Mouse (Mus musculus) myocyte (in vitro differentiated cells): ENCODE data around the gene Tpst2. TPM values are rescaled to one million over a fixed set of nuclear protein-coding genes. Genes with fewer than 3 reads are reported as not detected.

Source experiments
- H3K27me3 ChIP-seq: one replicate; pipeline ENCODE4 v1.6.1; 2011; ENCODE audit not compliant: control insufficient read depth, insufficient read depth, insufficient read length
- H3K36me3 ChIP-seq: one replicate; pipeline ENCODE4 v1.6.1; 2011; ENCODE audit not compliant: control insufficient read depth, insufficient read depth
- H3K4me2 ChIP-seq: one replicate; pipeline ENCODE4 v1.6.1; 2011; ENCODE audit warnings: low read depth, control low read depth
- H3K4me3 ChIP-seq: one replicate; pipeline ENCODE4 v1.5.1; 2011; ENCODE audit warnings: mild to moderate bottlenecking, control low read depth, moderate library complexity
- H3K79me2 ChIP-seq: one replicate; pipeline ENCODE4 v1.6.1; 2011; ENCODE audit not compliant: control insufficient read depth, insufficient read depth
- H3ac ChIP-seq: one replicate; pipeline ENCODE4 v1.6.1; 2011; ENCODE audit not compliant: control insufficient read depth, insufficient read length
- CEBPB ChIP-seq: IDR thresholded peaks from 2 replicates; pipeline ENCODE4 v1.6.1; 2011; ENCODE audit warnings: mild to moderate bottlenecking, moderate library complexity; ENCODE audit not compliant: poor library complexity, insufficient read depth, severe bottlenecking
- E2F4 ChIP-seq: IDR thresholded peaks from one replicate; pipeline ENCODE4 v1.6.1; 2011; ENCODE audit warnings: mild to moderate bottlenecking, control low read depth, moderate library complexity; ENCODE audit not compliant: insufficient read depth
- MAX ChIP-seq: IDR thresholded peaks from one replicate; pipeline ENCODE4 v1.6.1; 2011; ENCODE audit warnings: low read depth, mild to moderate bottlenecking, control low read depth
- MYOD1 ChIP-seq, 3 experiments: IDR thresholded peaks; one replicate each; pipeline ENCODE4 v1.6.1; 2011; ENCODE audit warnings: control low read depth in 2 of 3, low read depth in 2 of 3, mild to moderate bottlenecking in 2 of 3, moderate library complexity in 1 of 3; ENCODE audit not compliant: insufficient read length in 2 of 3, control insufficient read depth in 1 of 3
- MYOG ChIP-seq, 3 experiments: IDR thresholded peaks; one replicate each; pipeline ENCODE4 v1.6.1; 2011; ENCODE audit warnings: control low read depth in 2 of 3, low read depth in 2 of 3, mild to moderate bottlenecking in 2 of 3; ENCODE audit not compliant: insufficient read length in 2 of 3, control insufficient read depth in 1 of 3, insufficient read depth in 1 of 3
- POLR2A ChIP-seq: IDR thresholded peaks from one replicate; pipeline ENCODE4 v1.6.1; 2011; ENCODE audit warnings: low read depth, mild to moderate bottlenecking, control low read depth, moderate library complexity; ENCODE audit not compliant: insufficient read length
- POLR2AphosphoS2 ChIP-seq: IDR thresholded peaks from one replicate; pipeline ENCODE4 v1.6.1; 2011; ENCODE audit warnings: low read depth, control low read depth; ENCODE audit not compliant: insufficient read length
- REST ChIP-seq: IDR thresholded peaks from one replicate; pipeline ENCODE4 v1.6.1; 2011; ENCODE audit warnings: mild to moderate bottlenecking, control low read depth, moderate library complexity; ENCODE audit not compliant: insufficient read depth, insufficient read length
- SRF ChIP-seq: IDR thresholded peaks from one replicate; pipeline ENCODE4 v1.6.1; 2011; ENCODE audit warnings: low read depth; ENCODE audit not compliant: control insufficient read depth, insufficient read length
- TCF12 ChIP-seq: IDR thresholded peaks from one replicate; pipeline ENCODE4 v1.6.1; 2011; ENCODE audit warnings: mild to moderate bottlenecking, control low read depth; ENCODE audit not compliant: poor library complexity, insufficient read depth, severe bottlenecking
- TCF3 ChIP-seq: IDR thresholded peaks from one replicate; pipeline ENCODE4 v1.6.1; 2011; ENCODE audit warnings: low read depth, control low read depth; ENCODE audit not compliant: insufficient read length
- USF1 ChIP-seq: IDR thresholded peaks from one replicate; pipeline ENCODE4 v1.6.1; 2011; ENCODE audit warnings: low read depth, mild to moderate bottlenecking, control low read depth, moderate library complexity
- polyA plus RNA-seq: library from polyadenylated mRNA; unstranded; fragments of >200 nt; fragmentation: generic; extraction: Trizol; gene quantifications from one replicate; pipeline ENCODE4 v1.2.1, GENCODE M21; 2012; ENCODE audit warnings: missing spikeins

Tpst2 gene
- polyA plus RNA-seq, 1 experiment, result 94.7 TPM

- Histone ChIP-seq H3K79me2 (peaks cover 94% of the 10 kb centered on the region), H3K27me3 (no peaks in the 10 kb centered on the region), H3K4me2 (no peak overlapping the region), H3K4me3 (no peak overlapping the region), H3ac (no peak overlapping the region), H3K36me3 (peaks cover 4% of the 10 kb centered on the region)
- TF ChIP-seq MYOG (IDR thresholded peaks at IDR 0.05; ENCODE audit: control insufficient read depth in 1 of 3, insufficient read depth in 1 of 3, insufficient read length in 2 of 3, low read depth in 2 of 3) (peak in 2 of 3 experiments; percentile 76 to 91), REST (no peak), MYOD1 (IDR thresholded peaks at IDR 0.05; ENCODE audit: control insufficient read depth in 1 of 3, insufficient read length in 2 of 3, low read depth in 2 of 3) (peak in 2 of 3 experiments; percentile 45 to 80)
Measured at GRCm38 (mm10) chr5:112285548-112286085, 9.1 kb downstream of the Tpst2 start.

- Histone ChIP-seq H3K4me2 (no peak overlapping the region), H3K4me3 (no peak overlapping the region), H3ac (no peak overlapping the region), H3K79me2 (peaks cover 94% of the 10 kb centered on the region), H3K36me3 (peaks cover 4% of the 10 kb centered on the region), H3K27me3 (no peaks in the 10 kb centered on the region)
- TF ChIP-seq TCF3, result no peak
- TF ChIP-seq SRF, result no peak
- TF ChIP-seq POLR2AphosphoS2, result no peak
- no peak for TF ChIP-seq MYOG (IDR thresholded peaks at IDR 0.05; ENCODE audit: control insufficient read depth in 1 of 3, insufficient read depth in 1 of 3, insufficient read length in 2 of 3, low read depth in 2 of 3)
- no peak for TF ChIP-seq TCF12
- no peak for TF ChIP-seq POLR2A
- TF ChIP-seq CEBPB, result no peak
- TF ChIP-seq REST, result no peak
- TF ChIP-seq USF1, result no peak
- no peak for TF ChIP-seq MAX
- no peak for TF ChIP-seq E2F4
- TF ChIP-seq MYOD1 (IDR thresholded peaks at IDR 0.05; ENCODE audit: control insufficient read depth in 1 of 3, insufficient read length in 2 of 3, low read depth in 2 of 3), result no peak
Measured at GRCm38 (mm10) chr5:112286608-112286983, 10.1 kb downstream of the Tpst2 start.

- Histone ChIP-seq H3K4me2 (peak overlapping the region; percentile 40), H3K4me3 (no peak overlapping the region), H3K79me2 (peaks cover 94% of the 10 kb centered on the region), H3ac (no peak overlapping the region), H3K27me3 (no peaks in the 10 kb centered on the region), H3K36me3 (peaks cover 4% of the 10 kb centered on the region)
- TF ChIP-seq MYOD1 (IDR thresholded peaks at IDR 0.05; ENCODE audit: control insufficient read depth in 1 of 3, insufficient read length in 2 of 3, low read depth in 2 of 3), result no peak
- no peak for TF ChIP-seq CEBPB
- no peak for TF ChIP-seq USF1
- no peak for TF ChIP-seq MAX
- TF ChIP-seq POLR2A, result no peak
- TF ChIP-seq SRF, result no peak
- no peak for TF ChIP-seq TCF3
- no peak for TF ChIP-seq E2F4
- no peak for TF ChIP-seq TCF12
- TF ChIP-seq MYOG (IDR thresholded peaks at IDR 0.05; ENCODE audit: control insufficient read depth in 1 of 3, insufficient read depth in 1 of 3, insufficient read length in 2 of 3, low read depth in 2 of 3), result no peak
- no peak for TF ChIP-seq REST
- no peak for TF ChIP-seq POLR2AphosphoS2
Measured at GRCm38 (mm10) chr5:112286984-112287641, 10.6 kb downstream of the Tpst2 start.

- no peaks in the 10 kb centered on the region for H3K27me3 ChIP-seq
- H3K4me2 ChIP-seq, result peak overlapping the region; percentile 0
- peaks cover 94% of the 10 kb centered on the region for H3K79me2 ChIP-seq
- H3K36me3 ChIP-seq, result peaks cover 4% of the 10 kb centered on the region
- H3K4me3 ChIP-seq, result no peak overlapping the region
- no peak overlapping the region for H3ac ChIP-seq
- TF ChIP-seq USF1 (peak; percentile 5), POLR2A (no peak), POLR2AphosphoS2 (no peak), TCF12 (peak; percentile 80), TCF3 (peak; percentile 64), MYOG (IDR thresholded peaks at IDR 0.05; ENCODE audit: control insufficient read depth in 1 of 3, insufficient read depth in 1 of 3, insufficient read length in 2 of 3, low read depth in 2 of 3) (peak; percentile 45 to 96 (median 87)), MAX (no peak), SRF (no peak), MYOD1 (IDR thresholded peaks at IDR 0.05; ENCODE audit: control insufficient read depth in 1 of 3, insufficient read length in 2 of 3, low read depth in 2 of 3) (peak; percentile 94 to 99 (median 98)), CEBPB (no peak)
Measured at GRCm38 (mm10) chr5:112287652-112288051, 11.2 kb downstream of the Tpst2 start.
